Mouse (Mus musculus): ENCODE results near the gene Etv2.

Gene Etv2

GRCm38 (mm10) chr7:30625530-30626384 lies 9.9 kb downstream of the Etv2 start, which contains the start of gene Cox6b1:
Cox6b1 (minus strand) TSS chr7:30626151.
- no peak; the same call in 1 of the 2 replicates for TF ChIP-seq GATA4 (IDR thresholded peaks at IDR 0.05; ENCODE audit: insufficient replicate concordance, low read length)

DNA sequence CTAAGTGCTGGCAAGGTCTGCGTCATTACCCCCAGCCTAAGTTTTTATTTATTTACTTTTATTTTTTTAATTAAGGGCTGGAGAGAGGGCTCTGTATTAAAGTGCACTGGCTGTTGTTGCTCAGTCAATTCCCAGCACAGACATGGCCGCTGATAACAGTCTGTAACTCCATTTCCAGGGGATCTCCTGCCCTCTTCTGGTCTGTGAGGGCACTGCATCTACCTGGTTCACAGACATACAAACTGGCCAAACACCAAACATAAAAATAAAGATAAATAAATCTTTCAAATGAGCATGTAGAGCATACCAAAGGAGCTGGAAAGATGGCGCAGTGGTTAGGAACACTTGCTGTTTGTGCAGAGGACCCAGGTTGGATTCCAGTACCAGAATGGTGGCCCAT lies 16.4 kb downstream of the Etv2 start:
- no peak for TF ChIP-seq GATA4 (IDR thresholded peaks at IDR 0.05; ENCODE audit: insufficient replicate concordance, low read length)

DNA sequence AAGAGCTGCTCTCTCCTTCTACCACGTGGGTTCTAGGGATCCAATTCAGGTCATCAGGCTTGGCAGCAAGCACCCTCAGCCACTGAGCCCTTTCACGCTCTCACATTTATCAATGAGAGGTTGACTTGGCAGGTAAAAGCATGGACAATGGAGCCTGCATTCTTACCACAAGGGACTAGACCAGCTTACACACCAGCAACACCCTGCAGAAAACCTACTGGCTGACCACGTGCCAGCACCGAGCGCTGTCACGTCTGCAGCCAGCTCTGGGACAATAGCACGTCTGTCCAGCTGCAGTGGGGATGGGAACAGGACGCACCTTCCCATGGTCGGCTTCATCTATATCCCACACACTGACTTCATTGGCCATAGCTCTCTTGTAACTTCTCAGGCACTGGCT lies 17.0 kb downstream of the Etv2 start:
- no peak for TF ChIP-seq GATA4 (IDR thresholded peaks at IDR 0.05; ENCODE audit: insufficient replicate concordance, low read length)

DNA sequence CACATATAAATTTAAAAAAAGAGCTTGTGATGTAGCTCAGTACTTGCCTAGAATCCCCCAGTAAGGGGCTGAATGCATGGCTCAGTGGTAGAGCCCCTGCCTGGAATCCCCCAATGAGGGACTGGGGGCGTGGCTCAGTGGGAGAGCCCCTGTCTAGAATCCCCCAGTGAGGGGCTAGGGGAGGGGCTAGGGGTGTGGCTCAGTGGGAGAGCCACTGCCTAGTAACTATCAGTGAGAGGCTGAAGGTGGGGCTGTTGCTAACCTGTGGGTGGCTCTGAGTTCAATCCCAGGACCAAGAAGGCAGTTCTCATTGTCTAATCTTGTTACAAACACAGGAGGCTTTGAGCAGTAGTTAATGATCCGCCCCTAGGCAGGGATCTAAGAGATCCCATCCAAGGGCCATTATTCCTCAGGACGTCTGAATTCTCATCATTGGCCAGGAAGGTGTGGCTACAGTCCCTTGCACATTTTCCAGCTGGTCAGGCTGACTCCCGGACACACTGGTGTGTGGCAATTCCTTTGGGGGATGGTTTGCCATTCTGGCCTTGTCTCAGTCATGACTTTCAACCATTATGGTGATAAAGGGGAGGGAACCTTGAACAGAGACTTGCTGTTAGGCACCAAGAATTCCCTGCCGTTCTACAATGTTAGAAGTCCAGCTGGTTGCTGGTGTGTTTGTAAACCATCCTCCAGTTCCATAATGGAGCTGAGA lies 20.4 kb downstream of the Etv2 start:
- no peak for TF ChIP-seq GATA4 (IDR thresholded peaks at IDR 0.05; ENCODE audit: insufficient replicate concordance, low read length)

- TF ChIP-seq GATA4 (IDR thresholded peaks at IDR 0.05; ENCODE audit: insufficient replicate concordance, low read length): no peak
Observed at GRCm38 (mm10) chr7:30614454-30614853, 21.2 kb downstream of the Etv2 start.

GRCm38 (mm10) chr7:30613529-30614112 lies 22.0 kb downstream of the Etv2 start:
- no peak for TF ChIP-seq GATA4 (IDR thresholded peaks at IDR 0.05; ENCODE audit: insufficient replicate concordance, low read length)

- TF ChIP-seq GATA4 (IDR thresholded peaks at IDR 0.05; ENCODE audit: insufficient replicate concordance, low read length): no peak
Observed at GRCm38 (mm10) chr7:30612654-30613402, 22.8 kb downstream of the Etv2 start, which contains the start of gene Upk1a. Upk1a (minus strand) TSS chr7:30612847.

DNA sequence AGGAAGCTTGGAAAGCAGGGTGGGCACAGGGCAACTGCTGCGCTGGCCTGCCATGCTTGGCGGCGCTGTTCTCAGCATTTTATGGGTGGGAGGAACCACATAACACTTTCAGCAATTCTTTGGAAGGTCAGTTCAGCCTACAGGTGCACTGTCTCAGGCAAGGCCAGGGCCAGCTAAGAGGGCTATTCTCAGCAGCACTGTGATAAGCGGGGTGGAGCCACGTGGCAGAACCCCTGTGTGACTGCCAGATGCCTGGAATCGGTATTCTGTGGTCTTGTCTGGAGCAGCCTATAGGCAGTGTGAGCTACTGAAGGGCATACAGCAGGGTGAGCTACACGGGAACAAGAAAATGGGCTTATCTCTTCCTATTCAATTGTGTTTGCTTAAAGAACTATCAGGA lies 25.6 kb downstream of the Etv2 start:
- TF ChIP-seq GATA4 (IDR thresholded peaks at IDR 0.05; ENCODE audit: insufficient replicate concordance, low read length): no peak

- no peak for TF ChIP-seq GATA4 (IDR thresholded peaks at IDR 0.05; ENCODE audit: insufficient replicate concordance, low read length)
Observed at GRCm38 (mm10) chr7:30608476-30608875, 27.2 kb downstream of the Etv2 start.

DNA sequence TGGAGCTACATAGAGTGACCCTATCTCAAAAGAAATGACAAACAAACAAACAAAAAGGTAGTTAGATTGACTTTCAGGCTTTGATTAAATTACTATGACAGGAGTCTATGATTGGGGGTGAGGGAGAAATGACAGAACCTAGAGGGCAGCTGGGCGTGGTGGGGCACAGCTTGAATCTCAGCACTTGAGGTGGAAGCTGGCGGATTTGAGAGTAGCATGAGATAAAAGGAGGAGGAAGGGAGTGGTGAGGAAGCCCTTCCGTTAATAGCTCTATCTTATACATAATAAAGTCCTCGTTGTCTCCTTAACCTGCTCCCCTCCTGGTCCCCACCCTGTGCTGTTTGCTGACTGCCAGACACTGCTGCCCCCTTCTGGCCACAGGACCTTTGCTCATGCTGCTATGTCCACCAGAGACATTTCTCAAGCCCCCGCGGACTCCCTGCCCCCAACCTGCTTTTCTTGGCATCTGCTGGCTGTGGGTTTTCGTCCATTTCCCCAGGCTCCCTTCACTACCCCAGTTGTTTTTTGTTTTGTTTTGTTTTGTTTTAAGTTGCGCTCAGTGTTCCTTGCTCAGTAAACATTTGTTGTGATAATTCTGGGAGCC lies 27.8 kb downstream of the Etv2 start:
- no peak for TF ChIP-seq GATA4 (IDR thresholded peaks at IDR 0.05; ENCODE audit: insufficient replicate concordance, low read length)

GRCm38 (mm10) chr7:30604944-30605343 lies 30.7 kb downstream of the Etv2 start:
- no peak for TF ChIP-seq GATA4 (IDR thresholded peaks at IDR 0.05; ENCODE audit: insufficient replicate concordance, low read length)

DNA sequence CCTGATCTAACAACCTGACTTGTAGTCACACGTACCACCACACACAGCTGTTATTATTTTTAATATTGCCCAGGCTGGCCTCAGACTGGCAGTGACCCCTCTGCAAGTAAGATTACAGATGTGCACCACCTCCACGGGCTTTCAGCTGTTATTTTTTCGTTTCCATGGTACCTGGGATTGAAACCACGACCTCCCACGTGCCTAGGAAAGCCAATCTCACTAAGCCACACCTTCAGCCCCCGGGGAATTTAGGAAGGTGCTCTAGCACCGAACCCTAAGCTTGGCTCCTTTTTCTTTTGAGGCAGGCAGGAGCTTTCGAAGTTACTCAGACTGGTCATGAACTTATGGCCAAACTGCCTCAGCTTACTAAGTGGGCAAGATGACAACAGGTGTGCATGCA lies 31.2 kb downstream of the Etv2 start:
- no peak for TF ChIP-seq GATA4 (IDR thresholded peaks at IDR 0.05; ENCODE audit: insufficient replicate concordance, low read length)

DNA sequence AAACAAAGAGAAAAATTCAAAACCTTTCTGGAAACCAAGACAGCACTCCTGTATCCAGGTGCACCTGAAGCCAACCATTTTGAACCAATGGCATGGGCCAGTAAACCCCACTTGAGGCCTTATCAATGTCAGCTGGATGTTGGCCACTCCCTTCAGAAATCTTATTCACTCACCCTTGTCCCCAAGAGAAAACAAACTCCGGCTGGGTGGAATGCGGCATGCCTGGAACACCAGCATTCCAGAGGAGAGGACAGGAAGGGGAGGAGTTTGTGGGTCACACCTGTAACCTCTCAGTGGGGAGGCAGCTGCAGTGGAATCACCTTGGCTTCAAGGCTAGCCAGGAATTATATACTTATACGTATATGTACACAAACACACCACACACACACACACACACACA lies 33.1 kb downstream of the Etv2 start:
- TF ChIP-seq GATA4 (IDR thresholded peaks at IDR 0.05; ENCODE audit: insufficient replicate concordance, low read length): no peak

- TF ChIP-seq GATA4 (IDR thresholded peaks at IDR 0.05; ENCODE audit: insufficient replicate concordance, low read length): no peak
Observed at GRCm38 (mm10) chr7:30600651-30601050, 35.0 kb downstream of the Etv2 start.

GRCm38 (mm10) chr7:30599933-30600353 lies 35.7 kb downstream of the Etv2 start:
- no peak for TF ChIP-seq GATA4 (IDR thresholded peaks at IDR 0.05; ENCODE audit: insufficient replicate concordance, low read length)

Measured in liver, adult (tissue).